Mouse (Mus musculus): ENCODE data around the gene Thap2.

Gene Thap2

DNA sequence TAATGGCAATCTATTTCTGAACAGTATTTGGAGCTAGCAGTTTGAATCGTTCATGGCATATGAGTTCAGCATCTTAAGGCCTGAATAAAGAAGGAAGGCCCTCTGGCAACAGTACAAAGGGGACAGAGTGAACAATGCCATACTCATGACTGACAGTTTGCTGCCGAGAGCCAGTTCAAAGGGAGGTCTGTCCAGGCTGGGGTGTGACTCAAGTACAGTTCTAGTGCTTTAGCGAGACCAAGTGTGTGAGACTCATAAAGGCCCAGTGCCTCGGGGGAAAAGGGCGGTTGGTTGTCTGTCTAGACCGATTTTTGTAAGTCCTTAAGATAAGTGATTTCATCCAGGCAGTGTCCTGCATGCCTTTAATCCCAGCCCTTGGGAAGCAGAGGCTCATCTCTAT lies 29.7 kb downstream of the Thap2 start:
- no peak for DNase-seq (ENCODE audit: low spot score)

- DNase-seq (ENCODE audit: low spot score), result no peak
These were observed 33.3 kb downstream of the Thap2 start for GRCm38 (mm10) chr10:115350810-115351397.

DNA sequence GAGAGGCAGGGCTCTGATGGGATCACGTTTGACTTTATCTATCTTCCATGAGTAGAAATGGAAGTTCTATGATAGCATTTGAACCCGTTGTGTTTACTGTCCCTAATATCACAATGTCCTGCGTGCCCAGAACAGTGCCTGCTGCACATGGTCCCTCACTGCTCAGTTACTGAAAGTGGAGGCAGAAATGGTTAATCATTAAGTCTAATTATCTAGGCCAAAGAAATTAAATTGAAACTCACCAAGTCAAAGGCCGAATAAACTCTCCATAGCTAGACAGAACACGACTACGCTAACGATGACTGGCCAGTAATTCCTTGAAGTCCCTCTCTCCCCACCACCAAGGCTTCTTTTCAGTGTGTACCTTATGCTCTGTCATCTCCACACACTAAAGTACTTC lies 34.7 kb downstream of the Thap2 start:
- DNase-seq (ENCODE audit: low spot score), result no peak

DNA sequence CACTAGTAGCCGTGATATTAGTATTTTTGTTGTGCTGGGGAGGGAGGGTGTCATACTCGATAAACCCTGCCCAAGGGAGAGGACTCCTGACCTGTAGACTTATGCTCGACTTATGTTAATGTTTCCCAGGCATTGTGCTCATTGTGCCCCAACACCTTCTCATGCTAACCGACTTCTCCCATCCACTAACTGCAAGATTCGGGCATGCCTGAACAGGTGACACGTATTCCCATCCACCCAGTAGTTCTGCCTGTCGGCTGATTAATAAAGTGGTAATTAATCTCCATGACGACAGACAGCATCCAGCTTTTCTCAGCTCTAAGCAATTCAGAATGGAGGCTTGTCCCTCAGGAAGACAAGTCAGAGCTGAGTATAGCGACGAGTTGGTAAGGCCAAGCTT lies 35.2 kb downstream of the Thap2 start:
- DNase-seq (ENCODE audit: low spot score), result no peak

DNA sequence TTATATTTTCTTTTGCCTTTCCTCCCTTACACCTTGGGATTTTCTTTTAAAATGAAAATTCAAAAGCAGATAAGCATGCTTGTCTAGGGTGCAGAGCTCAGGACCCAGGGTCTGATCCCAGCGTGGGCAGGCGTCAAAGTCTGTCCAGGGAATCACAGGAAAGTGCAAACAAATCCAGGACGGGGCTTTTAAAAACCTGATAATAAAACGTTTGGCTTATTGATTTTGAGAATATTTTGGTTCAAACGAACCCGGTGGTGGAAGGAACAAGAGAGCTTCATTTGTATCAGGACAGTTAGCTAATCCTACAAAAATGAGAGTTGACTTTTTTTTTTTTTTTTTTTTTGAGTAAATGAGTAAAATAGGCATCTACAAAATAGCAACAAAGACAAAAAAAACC lies 36.1 kb downstream of the Thap2 start:
- no peak for DNase-seq (ENCODE audit: low spot score)

GRCm38 (mm10) chr10:115346444-115346843 lies 37.8 kb downstream of the Thap2 start:
- no peak for DNase-seq (ENCODE audit: low spot score)

DNA sequence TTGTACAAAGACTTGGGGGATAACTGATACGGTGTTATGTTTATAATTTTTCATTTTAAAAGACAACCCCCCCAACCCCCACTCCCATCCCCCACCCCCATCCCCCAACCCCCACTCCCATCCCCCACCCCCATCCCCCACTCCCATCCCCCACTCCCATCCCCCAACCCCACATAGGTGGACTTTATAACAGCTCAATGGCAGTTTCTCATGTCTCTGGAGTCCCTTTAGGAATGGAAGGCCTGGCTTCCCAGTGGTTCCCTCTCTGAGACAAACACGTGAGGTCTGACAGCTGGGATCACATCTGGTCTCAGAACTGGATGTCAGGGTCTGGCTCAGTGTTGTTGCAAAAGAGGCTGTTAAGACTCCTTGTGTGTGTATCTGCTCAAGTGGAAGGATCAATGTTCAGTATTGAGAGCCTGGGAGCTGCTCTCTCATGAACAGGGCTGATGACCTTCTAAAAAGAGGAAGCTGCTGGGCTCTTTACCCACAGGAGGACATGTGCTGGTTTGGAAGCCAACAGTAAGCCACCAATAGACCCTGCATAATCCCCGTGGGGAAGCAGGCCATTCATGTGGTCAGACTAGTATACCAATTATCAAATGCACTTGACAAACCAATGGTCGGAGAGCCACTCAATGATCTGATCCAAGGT lies 41.3 kb downstream of the Thap2 start:
- no peak for DNase-seq (ENCODE audit: low spot score)

GRCm38 (mm10) chr10:115339820-115340328 lies 44.4 kb downstream of the Thap2 start:
- no peak for DNase-seq (ENCODE audit: low spot score)

DNA sequence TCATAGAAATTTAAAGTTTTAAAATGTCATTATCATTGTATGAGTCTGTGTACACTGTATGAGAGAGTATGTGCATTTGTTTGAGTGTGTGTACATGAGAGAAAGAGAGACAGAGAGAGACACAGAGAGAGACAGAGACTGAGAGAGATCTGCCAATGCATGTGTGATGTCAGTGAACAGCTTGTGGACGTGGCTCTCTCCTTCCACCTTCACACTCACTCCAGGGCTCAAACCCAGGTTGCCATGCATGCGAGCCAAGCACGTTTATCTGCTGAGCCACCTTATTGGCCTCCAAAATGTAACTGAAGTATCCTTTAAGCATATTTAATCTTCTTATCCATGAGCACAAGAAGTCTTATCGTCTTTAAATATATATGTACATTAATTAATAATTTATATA lies 47.3 kb downstream of the Thap2 start:
- DNase-seq (ENCODE audit: low spot score), result no peak

- no peak for DNase-seq (ENCODE audit: low spot score)
These were observed 50.7 kb downstream of the Thap2 start for GRCm38 (mm10) chr10:115333528-115333927.

- DNase-seq (ENCODE audit: low spot score), result no peak
These were observed 51.2 kb downstream of the Thap2 start for GRCm38 (mm10) chr10:115332997-115333396.

DNA sequence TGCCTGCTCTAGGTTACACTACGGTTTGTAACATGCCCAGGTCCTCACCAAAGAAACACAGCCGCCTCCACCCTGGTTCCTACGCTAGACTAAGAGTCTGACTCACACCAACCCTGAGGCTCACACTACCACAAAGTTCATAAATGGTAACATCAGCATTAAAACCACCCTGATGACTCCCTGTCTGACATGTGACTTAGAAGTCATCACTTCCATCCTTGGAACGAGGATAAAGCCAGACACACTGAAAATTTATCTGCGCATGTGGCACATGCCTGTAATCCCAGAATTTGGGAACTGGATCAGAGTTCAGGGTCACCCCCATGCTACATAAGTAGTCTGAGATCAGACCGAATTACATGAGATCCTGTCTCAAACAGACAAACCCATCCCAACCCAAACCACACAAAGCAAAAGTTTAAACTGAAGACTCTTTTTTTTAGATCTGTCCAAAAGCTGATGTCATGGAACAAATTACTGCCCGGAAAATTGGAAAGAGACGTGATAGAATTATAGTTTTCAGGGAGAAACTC lies 51.8 kb downstream of the Thap2 start:
- no peak for DNase-seq (ENCODE audit: low spot score)

DNA sequence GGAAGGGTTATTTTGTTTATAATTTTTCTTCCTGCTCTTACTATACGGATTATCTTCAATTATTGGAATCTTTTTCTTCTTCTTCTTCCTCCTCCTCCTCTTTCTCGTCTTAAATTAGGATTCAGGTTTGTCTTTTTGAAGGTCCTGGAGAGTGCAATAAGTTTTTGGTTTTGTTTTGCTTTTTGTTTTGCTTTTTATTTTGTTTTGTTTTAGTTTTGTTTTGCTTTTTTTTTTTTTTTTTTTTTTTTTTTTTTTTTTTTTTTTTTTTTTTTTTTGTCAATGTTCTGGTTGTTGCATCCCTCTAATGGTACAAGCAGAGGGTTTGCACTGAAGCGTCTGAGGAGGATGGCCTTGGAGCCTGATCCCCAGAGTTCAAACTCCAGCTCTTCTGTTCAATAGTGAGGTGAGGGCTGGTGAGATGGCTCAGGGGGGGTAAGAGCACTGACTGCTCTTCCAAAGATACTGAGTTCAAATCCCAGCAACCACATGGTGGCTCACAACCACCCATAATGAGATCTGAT lies 55.2 kb downstream of the Thap2 start:
- DNase-seq (ENCODE audit: low spot score), result no peak

- no peak for DNase-seq (ENCODE audit: low spot score)
These were observed 55.7 kb downstream of the Thap2 start for GRCm38 (mm10) chr10:115328514-115328913.

- no peak for DNase-seq (ENCODE audit: low spot score)
These were observed 60.9 kb downstream of the Thap2 start for GRCm38 (mm10) chr10:115323295-115323694.

GRCm38 (mm10) chr10:115321317-115322035 lies 62.8 kb downstream of the Thap2 start:
- DNase-seq (ENCODE audit: low spot score), result no peak

Measured in left cerebral cortex, adult 11 months (tissue).